Comparison of ENCODE assay signal across 20 mouse cellular contexts in genomic region chr2:30915376-30915775, GRCm38 (mm10). TPM values are rescaled to one million over a fixed set of nuclear protein-coding genes. Genes with fewer than 3 reads are reported as not detected.
DNase-seq lines count a peak whose midpoint lies in the region; ATAC-seq and TF ChIP-seq lines count a peak whose summit lies in the region.
"Had no signal": no experiment of that assay in that cellular context is flagged by ENCODE, and none has a peak within 500 bp of the region (broad histone marks: within the 10 kb centered on the region; RNA-seq: fewer than 3 reads in every experiment).

No protein-coding gene starts in this region.

- 76% methylated on average over 5 of the region's 5 CpGs for WGBS in hindbrain, embryonic 12.5 days
- WGBS in hindbrain, embryonic 16.5 days, result 76% methylated on average over 5 of the region's 5 CpGs
- WGBS in embryonic facial prominence, embryonic 10.5 days, result 74% methylated on average over 5 of the region's 5 CpGs
- WGBS in embryonic facial prominence, embryonic 13.5 days, result 69% methylated on average over 5 of the region's 5 CpGs
- WGBS in limb, embryonic 13.5 days, result 81% methylated on average over 5 of the region's 5 CpGs
- 89% methylated on average over 5 of the region's 5 CpGs for WGBS in heart, adult 2 months

- no peaks in the 10 kb centered on the region for H3K36me3 ChIP-seq in hindbrain, embryonic 12.5 days
- no peaks in the 10 kb centered on the region for H3K36me3 ChIP-seq in hindbrain, embryonic 16.5 days (ENCODE audit: control insufficient read depth, insufficient read depth, low read length)
- H3K36me3 ChIP-seq in embryonic facial prominence, embryonic 10.5 days (replicated peaks), result no peaks in the 10 kb centered on the region
- no peaks in the 10 kb centered on the region for H3K36me3 ChIP-seq in embryonic facial prominence, embryonic 13.5 days
- no peaks in the 10 kb centered on the region for H3K36me3 ChIP-seq in limb, embryonic 13.5 days
- no peaks in the 10 kb centered on the region for H3K36me3 ChIP-seq in heart, adult 2 months (ENCODE audit: control insufficient read depth, insufficient read depth, low read length)
- H3K36me3 ChIP-seq: embryonic facial prominence, embryonic 15.5 days; heart, embryonic 10.5 days had no signal

- no peak for DNase-seq in embryonic facial prominence, embryonic 10.5 days (ENCODE audit: low spot score)
- DNase-seq in layer of hippocampus, adult 9-11 months, result no peak
- no peak for DNase-seq in heart, adult 2 months
- DNase-seq: adrenal gland, postnatal 14 days; cerebellum, adult 11-12 months; cerebellum, adult 9-10 months; cerebellum, postnatal 25 days; gastrocnemius, postnatal 36 days; heart, postnatal 10 days had no signal

- no peak for ATAC-seq in hindbrain, embryonic 12.5 days (ENCODE audit: low FRiP score)
- ATAC-seq in hindbrain, embryonic 16.5 days, result no peak
- ATAC-seq in embryonic facial prominence, embryonic 13.5 days (ENCODE audit: insufficient number of reproducible peaks, insufficient read depth, low FRiP score, low TSS enrichment, low read depth), result no peak
- no peak for ATAC-seq in limb, embryonic 13.5 days (ENCODE audit: low FRiP score, low read depth)
- ATAC-seq: activated CD4-positive, CD25-positive, alpha-beta regulatory T cell, adult 4 months; Patski had no signal

- H3K4me1 ChIP-seq in hindbrain, embryonic 12.5 days, result peaks cover 18% of the 10 kb centered on the region
- no peaks in the 10 kb centered on the region for H3K4me1 ChIP-seq in hindbrain, embryonic 16.5 days (ENCODE audit: control insufficient read depth, insufficient read depth, low read depth, low read length)
- peaks cover 38% of the 10 kb centered on the region for H3K4me1 ChIP-seq in embryonic facial prominence, embryonic 10.5 days
- H3K4me1 ChIP-seq in embryonic facial prominence, embryonic 13.5 days, result peaks cover 31% of the 10 kb centered on the region
- H3K4me1 ChIP-seq in limb, embryonic 13.5 days, result peaks cover 43% of the 10 kb centered on the region
- H3K4me1 ChIP-seq in heart, adult 2 months (ENCODE audit: control insufficient read depth, insufficient read depth, low read length), result peaks cover 9% of the 10 kb centered on the region

- intact Hi-C loops in heart, adult 2 months (cut with DNase I), result no loop called here

- no peak for TF ChIP-seq EP300 in heart, adult 2 months (IDR thresholded peaks at IDR 0.05; ENCODE audit: insufficient read depth, low read depth, low read length)

- H3K27ac ChIP-seq in hindbrain, embryonic 12.5 days, result peak overlapping the region; percentile 8; the same call in 1 of the 2 replicates
- H3K27ac ChIP-seq in hindbrain, embryonic 16.5 days (ENCODE audit: low read depth, low read length), result no peak overlapping the region
- H3K27ac ChIP-seq in embryonic facial prominence, embryonic 10.5 days (replicated peaks), result peak overlapping the region; percentile 51; the same call in 1 of the 2 replicates
- 0 out of 2 replicates have a peak overlapping the region, but pooled peaks have one; percentile 39 for H3K27ac ChIP-seq in embryonic facial prominence, embryonic 13.5 days
- 0 out of 2 replicates have a peak overlapping the region, but pooled peaks have one; percentile 10 for H3K27ac ChIP-seq in limb, embryonic 13.5 days
- no peak overlapping the region for H3K27ac ChIP-seq in heart, adult 2 months
- H3K27ac ChIP-seq: embryonic facial prominence, embryonic 15.5 days; heart, embryonic 10.5 days; hindbrain, embryonic 14.5 days had no signal

- no peaks in the 10 kb centered on the region for H3K79me2 ChIP-seq in heart, adult 2 months (replicated peaks; ENCODE audit: control insufficient read depth, insufficient read depth, low read length)

- no peaks in the 10 kb centered on the region for H3K27me3 ChIP-seq in hindbrain, embryonic 12.5 days
- no peaks in the 10 kb centered on the region for H3K27me3 ChIP-seq in hindbrain, embryonic 16.5 days (replicated peaks; ENCODE audit: control insufficient read depth, insufficient read depth, low read length)
- H3K27me3 ChIP-seq in embryonic facial prominence, embryonic 10.5 days (replicated peaks; ENCODE audit: low read depth, poor library complexity, severe bottlenecking), result 0 out of 2 replicates have a peak, but pooled peaks cover 3% of the 10 kb centered on the region
- H3K27me3 ChIP-seq in embryonic facial prominence, embryonic 13.5 days, result no peaks in the 10 kb centered on the region
- no peaks in the 10 kb centered on the region for H3K27me3 ChIP-seq in limb, embryonic 13.5 days
- no peaks in the 10 kb centered on the region for H3K27me3 ChIP-seq in heart, adult 2 months (ENCODE audit: control insufficient read depth, insufficient read depth, low read length)
- H3K27me3 ChIP-seq: CH12.LX; embryonic facial prominence, embryonic 15.5 days; Patski had no signal

- no peak for TF ChIP-seq POLR2A in heart, adult 2 months (IDR thresholded peaks at IDR 0.05; ENCODE audit: insufficient read depth, low read depth, low read length)

- H3K4me2 ChIP-seq in hindbrain, embryonic 12.5 days (replicated peaks), result no peak overlapping the region
- H3K4me2 ChIP-seq in hindbrain, embryonic 16.5 days (ENCODE audit: low read length), result no peak overlapping the region
- H3K4me2 ChIP-seq in embryonic facial prominence, embryonic 13.5 days, result no peak overlapping the region
- no peak overlapping the region for H3K4me2 ChIP-seq in limb, embryonic 13.5 days (replicated peaks)
- H3K4me2 ChIP-seq: embryonic facial prominence, embryonic 15.5 days; hindbrain, embryonic 14.5 days had no signal

- H3K9ac ChIP-seq in hindbrain, embryonic 12.5 days, result no peak overlapping the region
- no peak overlapping the region for H3K9ac ChIP-seq in hindbrain, embryonic 16.5 days (ENCODE audit: low read depth, low read length)
- no peak overlapping the region for H3K9ac ChIP-seq in embryonic facial prominence, embryonic 13.5 days
- no peak overlapping the region for H3K9ac ChIP-seq in limb, embryonic 13.5 days
- no peak overlapping the region for H3K9ac ChIP-seq in heart, adult 2 months (ENCODE audit: low read depth, low read length)
- H3K9ac ChIP-seq: embryonic facial prominence, embryonic 15.5 days; hindbrain, embryonic 14.5 days had no signal

- no peaks in the 10 kb centered on the region for H3K9me3 ChIP-seq in hindbrain, embryonic 12.5 days (replicated peaks)
- H3K9me3 ChIP-seq in hindbrain, embryonic 16.5 days (ENCODE audit: control insufficient read depth, low read length), result no peaks in the 10 kb centered on the region
- no peaks in the 10 kb centered on the region for H3K9me3 ChIP-seq in embryonic facial prominence, embryonic 10.5 days
- no peaks in the 10 kb centered on the region for H3K9me3 ChIP-seq in embryonic facial prominence, embryonic 13.5 days
- no peaks in the 10 kb centered on the region for H3K9me3 ChIP-seq in limb, embryonic 13.5 days
- H3K9me3 ChIP-seq: embryonic facial prominence, embryonic 15.5 days; heart, embryonic 10.5 days had no signal

- H3K4me3 ChIP-seq in hindbrain, embryonic 12.5 days, result no peak overlapping the region
- H3K4me3 ChIP-seq in hindbrain, embryonic 16.5 days (ENCODE audit: low read length), result no peak overlapping the region
- no peak overlapping the region for H3K4me3 ChIP-seq in embryonic facial prominence, embryonic 10.5 days
- no peak overlapping the region for H3K4me3 ChIP-seq in embryonic facial prominence, embryonic 13.5 days
- no peak overlapping the region for H3K4me3 ChIP-seq in limb, embryonic 13.5 days
- H3K4me3 ChIP-seq in heart, adult 2 months, result no peak overlapping the region
- H3K4me3 ChIP-seq: embryonic facial prominence, embryonic 15.5 days; erythroblast, embryonic 14.5 days; heart, embryonic 10.5 days had no signal

- TF ChIP-seq CTCF in heart, adult 2 months (IDR thresholded peaks at IDR 0.05), result no peak

RNA-seq across cellular contexts. Expression of gene Ptges, which starts 14.3 kb away (rescaled TPM):
- polyA plus RNA-seq in hindbrain, embryonic 12.5 days (2016; fragmentation: Nextera tagmentation; extraction: Ambion mirVana), result 4.7 and 7.1 TPM in 2 replicates
- 6.3 and 6.9 TPM in 2 replicates for polyA plus RNA-seq in hindbrain, embryonic 16.5 days (2015; fragmentation: Nextera tagmentation; extraction: Ambion mirVana)
- polyA plus RNA-seq in embryonic facial prominence, embryonic 10.5 days (2016; fragmentation: Nextera tagmentation; extraction: Ambion mirVana), result 10.2 and 10.3 TPM in 2 replicates
- 15.8 and 19.8 TPM in 2 replicates for polyA plus RNA-seq in embryonic facial prominence, embryonic 13.5 days (2015; fragmentation: Nextera tagmentation; extraction: Ambion mirVana)
- 14.1 and 16.4 TPM in 2 replicates for polyA plus RNA-seq in limb, embryonic 13.5 days (2015; fragmentation: Nextera tagmentation; extraction: Ambion mirVana)
- 1 to 10 TPM; 2.5 to 2.8 TPM for total RNA-seq in heart, adult 2 months (2021)
- polyA plus RNA-seq in heart, adult 2 months (2012; rRNA removed), result 4.8 and 6.6 TPM in 2 replicates
- polyA plus RNA-seq: erythroblast, embryonic 14.5 days had no signal

RNA-seq across cellular contexts. Expression of gene Tor1b, which starts 37.4 kb away (rescaled TPM):
- 22.9 and 23.2 TPM in 2 replicates for polyA plus RNA-seq in hindbrain, embryonic 12.5 days (2016; fragmentation: Nextera tagmentation; extraction: Ambion mirVana)
- 18.0 and 20.4 TPM in 2 replicates for polyA plus RNA-seq in hindbrain, embryonic 16.5 days (2015; fragmentation: Nextera tagmentation; extraction: Ambion mirVana)
- 24.7 and 25.0 TPM in 2 replicates for polyA plus RNA-seq in embryonic facial prominence, embryonic 10.5 days (2016; fragmentation: Nextera tagmentation; extraction: Ambion mirVana)
- 37.2 and 37.6 TPM in 2 replicates for polyA plus RNA-seq in embryonic facial prominence, embryonic 13.5 days (2015; fragmentation: Nextera tagmentation; extraction: Ambion mirVana)
- polyA plus RNA-seq in limb, embryonic 13.5 days (2015; fragmentation: Nextera tagmentation; extraction: Ambion mirVana), result 33.0 and 33.5 TPM in 2 replicates
- 10 to 100 TPM; 23.9 to 26.4 TPM for total RNA-seq in heart, adult 2 months (2021)
- 17.1 and 28.6 TPM in 2 replicates for polyA plus RNA-seq in heart, adult 2 months (2012; rRNA removed)

RNA-seq across cellular contexts. Expression of gene Tor1a, which starts 52.4 kb away (rescaled TPM):
- polyA plus RNA-seq in hindbrain, embryonic 12.5 days (2016; fragmentation: Nextera tagmentation; extraction: Ambion mirVana), result 77.1 and 77.7 TPM in 2 replicates
- 94.2 and 94.8 TPM in 2 replicates for polyA plus RNA-seq in hindbrain, embryonic 16.5 days (2015; fragmentation: Nextera tagmentation; extraction: Ambion mirVana)
- 81.6 and 85.6 TPM in 2 replicates for polyA plus RNA-seq in embryonic facial prominence, embryonic 10.5 days (2016; fragmentation: Nextera tagmentation; extraction: Ambion mirVana)
- 80.0 and 85.2 TPM in 2 replicates for polyA plus RNA-seq in embryonic facial prominence, embryonic 13.5 days (2015; fragmentation: Nextera tagmentation; extraction: Ambion mirVana)
- 82.7 and 91.4 TPM in 2 replicates for polyA plus RNA-seq in limb, embryonic 13.5 days (2015; fragmentation: Nextera tagmentation; extraction: Ambion mirVana)
- 10 to 100 TPM in 1 of 2 experiments, 1 to 10 TPM in 1; 9.6 to 10.4 TPM for total RNA-seq in heart, adult 2 months (2021)
- 11.3 and 14.3 TPM in 2 replicates for polyA plus RNA-seq in heart, adult 2 months (2012; rRNA removed)

Comparison
In these comparisons a context has a peak if more than half of its experiments do, and no peak if none do; other contexts are left out.
1. H3K27ac ChIP-seq: peak in hindbrain, embryonic 12.5 days (single experiment), embryonic facial prominence, embryonic 10.5 days (single experiment), embryonic facial prominence, embryonic 13.5 days (single experiment) and limb, embryonic 13.5 days (single experiment); none in hindbrain, embryonic 16.5 days (single experiment) and heart, adult 2 months (single experiment).